Mouse (Mus musculus) adrenal gland, postnatal 25 days (tissue): ENCODE data around the gene Mad2l2. TPM values are rescaled to one million over a fixed set of nuclear protein-coding genes. Genes with fewer than 3 reads are reported as not detected.
"Not testable (repeated sequence)": the region's sequence is repeated elsewhere in the genome, so short reads cannot be mapped to it uniquely, and the experiment has no call there.

Source experiments
- DNase-seq: peaks from one replicate; pipeline ENCODE4 v3.0.0; 2021; ENCODE audit warnings: mixed read lengths
- total RNA-seq: library from RNA; stranded (reverse); gene quantifications from 2 replicates; pipeline ENCODE4 v1.2.3, GENCODE M21; 2021

Gene Mad2l2
- total RNA-seq, 1 experiment from 2014 or later: 20.3 TPM

DNA sequence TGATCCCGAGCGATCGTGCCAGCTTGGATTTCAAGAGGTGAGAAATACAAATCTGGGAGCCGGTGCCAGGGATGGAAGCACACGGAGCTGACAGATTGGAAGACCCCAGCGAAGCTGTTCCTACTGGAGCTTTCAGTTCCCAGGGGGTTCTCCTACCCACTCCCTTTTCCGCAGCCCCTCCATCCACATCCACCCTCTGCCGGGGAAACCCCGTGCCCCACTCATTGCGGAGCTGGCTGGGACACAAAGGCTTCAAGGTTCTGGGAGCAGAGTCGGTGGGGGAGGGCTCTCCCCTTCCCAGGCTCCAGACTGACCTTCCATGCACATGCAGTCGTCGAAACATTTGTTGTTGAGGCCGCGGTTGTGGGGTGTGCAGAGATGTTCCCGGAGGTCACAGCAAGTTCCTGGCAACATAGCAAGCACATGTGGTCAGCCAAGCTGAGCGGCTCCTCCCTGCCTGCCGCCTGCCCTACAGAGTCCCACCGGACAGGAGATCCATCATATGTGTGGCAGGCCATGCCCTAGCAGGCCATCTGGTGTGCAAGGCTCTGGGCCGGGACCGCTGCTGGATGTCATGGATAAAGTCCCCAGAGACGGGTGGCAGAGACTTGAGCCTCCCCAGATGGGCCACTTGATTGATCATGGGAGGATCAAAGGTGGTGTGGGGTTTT is 22.4 kb upstream of the Mad2l2 start:
- no peak for DNase-seq

DNA sequence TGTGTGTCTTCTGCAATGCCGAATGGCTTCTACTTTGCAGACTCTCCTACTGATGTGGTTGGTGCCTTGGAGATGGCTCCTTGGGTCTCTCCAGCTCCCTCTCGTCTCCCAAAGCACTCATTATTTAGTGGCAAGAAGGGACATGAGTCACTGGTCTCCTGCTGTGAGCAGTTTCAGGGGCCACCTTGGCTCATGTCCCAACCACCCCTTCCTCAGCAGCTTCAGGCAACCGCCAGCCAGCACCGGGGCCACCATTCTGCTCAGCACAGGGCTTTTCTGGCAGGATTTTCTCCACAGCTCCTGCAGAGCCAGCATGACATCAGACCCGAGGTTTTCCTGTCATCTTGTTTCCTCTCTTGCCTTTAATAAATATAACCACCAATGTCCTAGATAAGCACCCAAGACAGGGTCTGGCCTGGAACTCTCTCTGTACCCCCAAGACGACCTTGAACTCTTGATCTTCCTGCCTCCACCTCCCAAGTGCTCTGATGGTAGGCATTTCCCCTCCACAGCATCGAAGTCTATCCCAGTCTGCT is 21.6 kb upstream of the Mad2l2 start:
- DNase-seq: no peak

DNA sequence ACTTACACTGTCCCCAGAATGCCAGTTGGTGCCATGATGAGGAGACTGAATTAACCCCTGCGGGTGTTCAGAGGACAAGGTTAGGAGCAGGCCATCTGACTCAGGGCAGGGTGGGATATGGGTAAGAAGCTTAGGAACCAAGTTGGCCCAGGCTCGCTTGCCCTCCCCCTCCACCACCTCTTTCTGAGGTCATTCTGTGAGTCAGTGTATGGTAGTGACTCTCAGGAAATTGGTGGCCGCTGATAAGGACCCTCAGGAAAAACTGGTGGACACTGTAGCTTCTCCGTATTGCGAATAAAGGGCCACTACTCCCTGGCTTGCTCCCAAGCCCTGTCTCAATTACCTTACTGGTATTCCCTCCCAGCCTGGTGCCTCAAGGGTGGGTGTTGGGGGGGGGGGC is 21.0 kb upstream of the Mad2l2 start:
- DNase-seq: no peak

DNA sequence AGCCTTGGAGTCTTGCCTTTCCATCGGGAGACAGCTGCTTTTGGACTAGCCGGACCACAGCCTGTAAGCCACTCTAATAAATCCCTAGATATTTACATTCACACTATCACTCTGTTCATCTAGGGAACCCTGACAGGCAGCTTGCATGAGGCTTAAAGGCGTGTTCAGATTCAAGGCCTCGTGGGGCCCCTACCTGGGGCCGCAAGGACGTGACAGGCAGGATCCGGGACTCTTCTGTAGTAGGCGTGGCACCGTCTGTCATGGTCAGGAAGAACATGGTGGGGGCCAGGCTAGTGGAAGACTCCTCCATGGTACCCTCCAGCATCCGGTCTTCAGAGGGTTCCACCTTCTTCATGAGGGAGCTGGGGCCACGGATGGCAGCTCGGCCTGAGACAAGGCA is 17.7 kb upstream of the Mad2l2 start:
- no peak for DNase-seq

DNA sequence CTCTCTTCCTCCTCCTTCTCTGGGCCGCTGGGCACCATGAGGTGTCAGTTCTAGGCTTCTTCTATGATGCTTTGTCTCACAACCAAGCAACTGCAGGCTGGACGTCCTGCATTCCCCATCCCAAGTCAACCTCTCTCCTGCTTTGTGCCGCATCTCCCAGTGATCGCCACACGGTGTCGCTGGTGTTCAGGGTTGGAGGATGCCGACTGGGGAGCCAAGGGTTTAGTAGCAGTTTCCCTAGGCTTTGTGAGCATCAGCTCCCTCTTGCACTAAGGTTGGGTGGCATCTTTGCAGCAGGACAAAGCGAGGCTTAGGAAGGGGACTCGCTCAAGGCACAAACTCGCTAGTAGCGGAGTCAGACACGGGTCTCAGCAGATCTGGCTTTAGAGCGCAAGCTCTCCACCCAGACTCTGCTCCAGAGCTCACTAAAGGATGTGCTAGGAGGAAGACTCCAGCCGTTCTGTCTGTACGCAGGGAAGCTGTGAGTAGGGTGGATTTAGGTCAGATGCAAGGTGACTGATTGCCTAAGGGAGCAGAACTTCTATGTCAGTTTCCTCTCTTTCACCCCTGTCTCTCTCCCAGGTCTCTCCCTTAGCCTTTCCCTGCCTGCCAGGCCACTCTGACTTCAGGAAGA is 15.3 kb upstream of the Mad2l2 start:
- peak; percentile 86 for DNase-seq

DNA sequence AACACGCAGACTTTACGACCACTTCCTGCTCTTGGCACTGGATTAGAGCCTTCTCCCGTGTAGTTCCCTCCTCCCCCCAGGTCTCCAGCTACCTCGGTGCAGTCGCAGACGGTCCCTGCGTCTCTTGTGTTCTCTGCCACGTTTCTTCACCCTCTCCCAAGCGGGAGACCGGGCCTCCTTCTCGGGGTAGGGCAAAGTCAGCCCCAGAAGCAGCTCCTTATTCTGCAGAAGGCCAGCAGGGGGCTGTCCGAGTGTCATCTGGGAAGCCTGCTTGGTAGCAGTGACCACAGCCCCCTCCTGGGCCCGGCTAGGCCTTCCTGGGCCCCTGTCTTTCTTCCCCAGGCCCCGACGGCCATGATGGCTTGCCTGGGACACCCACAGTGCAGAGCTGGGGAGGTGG is 14.7 kb upstream of the Mad2l2 start:
- DNase-seq: peak; percentile 38

DNA sequence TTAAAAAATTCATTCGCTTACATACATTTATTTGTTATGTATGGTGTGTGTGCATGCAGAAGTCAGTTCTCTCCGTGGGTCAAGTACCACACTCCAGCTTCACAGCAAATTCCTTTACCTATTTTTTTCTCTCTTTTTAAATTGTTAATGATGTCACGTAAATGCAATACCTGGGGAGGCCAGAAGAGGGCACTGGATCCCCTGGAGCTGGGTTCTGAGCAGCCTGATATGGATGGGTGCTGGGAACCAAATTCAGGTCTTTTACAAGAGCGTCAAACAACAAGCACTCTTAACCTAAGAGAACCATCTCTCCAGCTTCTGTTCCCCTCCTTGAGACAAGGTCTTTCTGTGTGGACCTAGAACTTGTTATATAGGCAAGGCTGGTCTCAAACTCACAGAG is 13.5 kb upstream of the Mad2l2 start:
- DNase-seq: no peak

DNA sequence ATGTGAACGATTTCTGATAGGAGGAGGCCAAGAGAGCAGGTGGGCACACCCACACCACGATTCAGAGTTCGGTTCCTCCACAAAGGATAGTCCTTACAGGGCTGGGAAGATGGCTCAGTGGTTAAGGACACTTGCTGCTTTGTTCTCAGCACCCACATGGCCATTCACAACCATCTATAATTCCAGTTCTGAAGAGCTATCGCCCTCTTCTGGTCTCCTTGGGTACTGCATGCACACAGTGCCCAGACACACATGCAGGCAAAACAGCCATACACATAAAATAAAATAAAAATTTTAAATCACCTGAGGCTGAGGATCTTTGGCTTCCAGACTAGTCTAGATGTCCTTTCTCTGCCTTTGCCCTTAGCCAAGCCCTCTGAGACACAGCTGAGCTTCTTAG is 12.8 kb upstream of the Mad2l2 start:
- DNase-seq: no peak

DNA sequence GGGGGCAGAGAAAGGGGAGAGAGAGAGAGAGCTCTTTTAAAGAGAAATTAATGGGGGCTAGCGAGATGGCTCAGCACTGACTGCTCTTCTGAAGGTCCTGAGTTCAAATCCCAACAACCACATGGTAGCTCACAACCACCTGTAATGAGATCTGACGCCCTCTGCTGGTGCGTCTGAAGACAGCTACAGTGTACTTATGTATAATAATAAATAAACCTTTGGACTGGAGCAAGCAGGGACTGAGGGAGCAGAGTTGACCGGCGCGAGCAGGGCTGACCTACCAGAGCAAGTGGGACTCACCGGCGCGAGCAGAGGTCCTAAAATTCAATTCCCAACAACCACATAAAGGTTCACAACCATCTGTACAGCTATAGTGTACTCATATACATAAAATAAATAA is 10.6 kb upstream of the Mad2l2 start:
- DNase-seq: not testable (repeated sequence)

DNA sequence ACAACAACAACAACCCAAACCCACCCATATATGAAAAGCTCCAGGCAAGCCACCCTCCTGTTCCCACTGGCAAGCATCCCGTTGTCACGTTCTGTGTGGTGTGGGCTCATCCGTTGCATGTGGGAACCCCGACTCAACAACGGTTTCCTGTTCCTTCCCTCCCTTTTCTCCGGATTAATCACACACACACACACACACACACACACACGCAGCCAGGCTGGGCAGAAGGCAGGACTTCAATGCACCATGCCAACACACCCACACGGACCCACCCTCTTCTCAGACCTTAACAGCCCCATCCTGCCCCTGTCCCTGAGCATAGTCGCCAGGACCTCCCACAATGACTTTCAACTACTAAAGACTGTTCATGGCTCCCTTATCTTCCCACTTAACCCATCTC is 9.6 kb upstream of the Mad2l2 start:
- DNase-seq: no peak

DNA sequence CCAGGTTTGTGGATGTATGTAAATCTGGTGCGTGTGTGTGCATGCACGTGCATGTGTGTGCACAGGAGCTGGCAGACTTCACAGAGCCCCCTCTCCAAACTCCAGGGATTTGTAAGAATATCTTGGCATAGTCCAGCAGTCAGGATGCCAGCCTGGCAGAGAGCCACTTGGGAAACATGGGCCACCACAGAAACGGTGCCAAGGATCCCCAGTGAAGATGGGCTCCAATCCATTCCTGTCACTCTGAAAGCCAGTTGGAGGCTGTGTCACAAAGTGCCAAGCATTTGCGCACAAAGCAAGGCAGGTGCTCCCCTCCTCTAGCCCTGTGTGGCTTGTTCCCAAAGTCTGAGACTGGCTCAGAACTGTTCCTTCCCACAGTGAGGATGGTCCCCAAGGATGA is 8.8 kb upstream of the Mad2l2 start:
- no peak for DNase-seq

DNA sequence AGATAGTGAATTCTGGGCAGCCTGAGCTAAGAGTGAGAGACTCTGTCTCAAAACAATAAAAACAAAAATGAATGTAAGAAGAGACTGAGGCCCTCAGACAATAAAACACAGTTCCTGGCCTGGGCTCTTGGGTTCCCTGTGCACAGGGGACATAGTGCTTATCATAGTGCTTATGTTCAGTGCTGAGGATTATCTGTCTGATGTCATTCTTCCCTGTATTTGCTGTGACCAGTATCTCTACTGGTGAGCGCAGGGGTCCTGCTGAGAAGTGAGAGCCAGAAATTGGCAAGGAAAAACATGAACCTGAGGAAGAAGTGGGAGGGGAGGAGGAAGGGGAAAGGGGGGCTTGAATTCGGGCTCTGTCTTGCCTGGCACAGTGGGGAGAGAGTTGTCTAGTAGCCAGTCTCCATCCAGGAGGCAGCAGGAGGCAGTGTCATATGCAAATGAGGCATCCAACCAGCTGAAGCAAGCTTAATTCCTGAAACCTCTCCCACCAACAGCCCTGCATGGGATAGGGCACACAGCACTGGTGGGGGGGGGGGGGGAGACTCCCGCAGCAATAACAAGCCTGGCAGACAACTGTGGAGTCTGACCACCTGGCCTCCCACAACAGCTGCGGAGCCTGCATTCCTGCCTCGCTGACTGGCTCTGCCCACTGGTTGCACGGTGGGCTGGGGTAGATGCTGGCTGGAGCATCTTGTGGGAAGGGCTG is 8.0 kb upstream of the Mad2l2 start:
- no peak for DNase-seq

DNA sequence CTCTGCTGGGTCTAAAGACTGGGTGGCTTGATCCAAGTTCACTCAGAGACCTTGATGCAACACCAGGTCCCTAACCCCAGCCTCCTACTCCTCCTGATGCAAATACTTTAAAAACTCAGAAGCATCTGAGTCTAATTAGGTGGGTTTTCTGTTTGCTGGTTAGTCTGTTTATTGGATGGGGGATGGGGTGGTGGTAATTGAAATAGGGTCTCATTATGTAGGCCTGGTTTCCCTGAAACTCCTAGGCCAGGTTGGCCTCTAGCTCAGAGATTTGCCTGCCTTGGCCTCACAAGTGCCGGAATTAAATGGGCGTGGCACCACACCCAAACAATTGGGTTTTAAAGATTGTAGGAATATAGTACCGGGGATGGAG is 7.5 kb upstream of the Mad2l2 start:
- DNase-seq: no peak

DNA sequence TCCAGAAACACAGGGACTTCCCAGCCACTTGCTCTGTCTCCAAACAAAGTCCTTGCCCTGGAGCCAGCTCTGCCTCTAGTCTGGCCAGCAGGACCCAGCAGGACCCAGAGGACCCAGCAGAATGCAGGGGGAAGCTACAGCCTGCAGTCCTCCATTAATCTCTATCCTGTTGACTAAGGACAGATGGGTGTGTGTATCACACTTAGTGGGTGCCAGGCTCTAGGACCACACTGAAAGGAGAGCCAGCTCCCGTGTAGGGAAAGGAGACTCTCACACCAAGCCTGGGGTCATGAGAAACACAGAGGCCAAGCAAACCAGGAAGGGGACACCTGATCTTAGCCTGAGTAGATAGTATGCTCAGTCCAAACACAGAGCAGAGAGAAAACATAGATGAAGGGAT is 1.9 kb upstream of the Mad2l2 start:
- no peak for DNase-seq

DNA sequence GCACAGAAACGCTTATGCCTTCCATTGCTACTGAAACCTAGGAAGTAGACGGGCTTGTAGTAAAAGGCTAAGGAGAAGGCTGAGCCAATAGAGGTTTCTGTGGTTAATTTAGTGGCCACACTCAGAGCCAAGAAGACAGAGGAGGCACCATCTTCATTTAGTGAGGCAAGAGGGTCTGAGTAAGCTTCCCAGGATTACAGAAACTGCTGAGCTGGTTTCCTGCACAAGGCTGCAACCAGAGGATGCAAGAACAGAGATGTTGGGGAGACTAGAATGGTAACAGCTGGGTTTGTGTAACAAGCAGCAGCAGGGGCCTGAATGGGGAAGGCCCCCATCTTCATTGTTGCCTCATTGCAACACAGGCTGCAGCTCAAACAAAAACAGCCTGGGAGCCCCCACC is 1.5 kb upstream of the Mad2l2 start:
- DNase-seq: no peak

DNA sequence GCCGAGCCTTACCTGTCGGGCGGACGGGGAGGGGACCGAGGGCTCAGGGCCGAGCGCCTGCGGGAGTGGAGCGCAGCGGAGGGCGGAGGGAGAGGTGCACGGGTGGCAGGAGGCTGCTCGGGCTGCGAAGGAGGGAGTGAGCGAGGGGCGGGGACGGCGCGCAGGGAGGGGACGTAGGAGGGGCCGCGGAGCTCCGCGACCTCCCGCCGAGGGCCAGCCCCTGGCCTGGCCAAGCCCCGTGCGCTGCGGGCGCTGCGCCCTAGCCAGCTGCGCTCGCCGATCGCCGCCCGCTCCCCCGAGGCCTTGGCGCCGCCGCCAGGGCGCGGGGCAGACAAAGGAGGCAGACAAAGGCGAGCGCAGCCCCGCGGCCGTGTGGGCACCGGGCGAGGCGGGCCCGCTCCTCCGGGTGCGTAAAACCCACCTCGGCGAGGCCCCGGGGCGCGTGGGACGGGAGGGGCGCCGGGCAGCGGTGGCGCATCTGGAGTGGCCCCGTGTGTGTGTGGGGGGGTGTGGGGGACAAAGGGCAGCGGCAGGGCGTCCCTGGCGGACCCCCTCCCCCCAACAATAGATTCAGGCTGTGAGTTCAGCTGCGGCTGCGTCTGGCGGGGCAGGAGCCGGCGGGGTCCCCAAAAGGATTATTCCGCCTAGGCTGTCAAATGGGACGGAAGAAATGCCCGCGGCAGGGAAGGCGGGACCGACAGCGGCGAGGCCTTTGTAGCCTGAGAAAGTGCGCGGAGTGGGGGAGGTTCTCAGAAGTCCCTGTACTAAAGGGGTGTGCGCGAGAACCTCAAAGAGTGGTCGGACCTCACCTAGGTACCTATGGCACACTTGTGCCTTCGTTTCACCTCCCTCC is 603 bp downstream of the Mad2l2 start, which contains the start of gene Draxin:
Gene Draxin, minus strand, starts transcription at position 138 of the 853 bp plus-strand sequence.
- DNase-seq: peak; percentile 67

DNA sequence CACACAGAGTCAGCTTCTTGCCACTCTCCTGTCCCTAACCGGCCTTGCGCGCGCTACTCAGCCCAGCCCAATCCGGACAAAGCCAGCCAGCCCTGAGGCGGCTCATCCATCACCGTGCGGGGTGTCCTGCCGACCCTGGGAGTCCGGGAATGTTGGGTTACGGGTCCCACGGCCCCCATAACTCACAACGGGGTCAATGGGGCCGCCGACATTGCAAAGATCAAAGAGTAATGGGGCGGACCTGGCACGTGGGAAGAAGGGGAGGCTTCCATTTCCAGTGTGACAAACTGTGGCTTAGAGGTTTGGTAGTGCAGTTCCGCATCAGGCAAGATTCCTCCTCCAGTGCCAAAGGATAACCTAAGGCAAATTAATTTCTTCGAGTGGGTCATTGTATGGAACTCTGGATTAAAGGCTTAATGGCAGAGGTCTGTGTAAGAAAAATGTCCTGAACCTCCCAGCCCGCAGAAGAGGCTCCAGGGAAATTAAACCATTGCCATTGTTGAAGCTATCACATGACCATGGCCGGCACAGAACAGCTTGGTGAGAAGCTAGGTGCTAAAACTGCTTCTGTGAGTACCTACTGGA is 1.4 kb downstream of the Mad2l2 start:
- no peak for DNase-seq

DNA sequence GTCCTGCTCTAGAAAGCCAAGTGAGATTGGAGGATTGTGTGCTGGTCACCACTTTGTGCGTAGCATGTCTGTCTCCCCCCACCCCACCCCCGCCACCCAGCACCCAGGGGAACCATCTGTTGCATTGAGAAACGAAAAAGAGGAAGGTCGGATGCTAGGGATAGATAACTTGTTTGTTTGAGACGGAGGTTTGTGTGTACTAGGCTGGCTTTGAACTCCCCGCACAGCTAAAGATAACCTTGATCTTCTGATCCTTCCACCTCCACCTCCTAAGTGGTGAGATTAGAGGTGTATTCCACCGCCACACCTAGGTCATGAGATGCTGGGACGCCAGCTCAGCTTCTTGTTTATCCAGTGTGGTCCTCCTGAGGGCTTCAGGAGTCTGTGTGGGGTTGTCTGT is 4.8 kb downstream of the Mad2l2 start:
- DNase-seq: no peak

DNA sequence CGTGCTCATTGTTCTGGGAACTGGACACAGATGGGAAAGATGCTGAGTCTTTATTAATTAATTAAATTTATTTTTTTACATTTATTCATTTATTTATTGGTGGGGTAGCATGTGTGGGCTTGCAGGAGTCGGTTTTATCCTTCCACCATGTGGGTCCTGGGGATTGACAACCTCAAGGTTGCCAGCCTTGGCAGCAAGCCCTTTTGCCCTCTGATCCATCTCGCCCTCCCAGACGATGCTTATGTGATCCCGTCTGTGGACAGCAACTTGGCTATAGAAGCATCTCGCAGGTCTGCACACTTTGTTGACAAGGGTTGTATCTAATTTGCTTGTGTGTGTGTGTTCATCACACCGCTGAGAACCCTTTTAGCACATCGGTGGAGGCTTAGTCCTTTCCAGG is 7.3 kb downstream of the Mad2l2 start:
- no peak for DNase-seq

DNA sequence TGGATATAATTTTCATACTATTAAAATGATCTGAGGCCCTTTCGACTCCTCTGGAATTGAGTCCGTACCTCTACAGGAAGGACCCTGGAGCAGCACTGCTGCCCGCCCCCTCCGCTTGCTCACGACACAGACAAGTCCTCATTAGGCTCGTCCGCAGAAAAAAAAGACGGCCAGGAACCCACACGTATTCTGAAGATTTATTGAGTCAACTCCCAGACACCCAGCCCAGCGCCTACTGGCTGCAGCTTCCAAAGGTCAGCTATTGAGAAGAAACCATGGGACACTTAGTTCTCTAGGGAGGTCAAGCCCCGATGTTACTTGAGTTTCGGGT is 9.5 kb downstream of the Mad2l2 start:
- DNase-seq: no peak

DNA sequence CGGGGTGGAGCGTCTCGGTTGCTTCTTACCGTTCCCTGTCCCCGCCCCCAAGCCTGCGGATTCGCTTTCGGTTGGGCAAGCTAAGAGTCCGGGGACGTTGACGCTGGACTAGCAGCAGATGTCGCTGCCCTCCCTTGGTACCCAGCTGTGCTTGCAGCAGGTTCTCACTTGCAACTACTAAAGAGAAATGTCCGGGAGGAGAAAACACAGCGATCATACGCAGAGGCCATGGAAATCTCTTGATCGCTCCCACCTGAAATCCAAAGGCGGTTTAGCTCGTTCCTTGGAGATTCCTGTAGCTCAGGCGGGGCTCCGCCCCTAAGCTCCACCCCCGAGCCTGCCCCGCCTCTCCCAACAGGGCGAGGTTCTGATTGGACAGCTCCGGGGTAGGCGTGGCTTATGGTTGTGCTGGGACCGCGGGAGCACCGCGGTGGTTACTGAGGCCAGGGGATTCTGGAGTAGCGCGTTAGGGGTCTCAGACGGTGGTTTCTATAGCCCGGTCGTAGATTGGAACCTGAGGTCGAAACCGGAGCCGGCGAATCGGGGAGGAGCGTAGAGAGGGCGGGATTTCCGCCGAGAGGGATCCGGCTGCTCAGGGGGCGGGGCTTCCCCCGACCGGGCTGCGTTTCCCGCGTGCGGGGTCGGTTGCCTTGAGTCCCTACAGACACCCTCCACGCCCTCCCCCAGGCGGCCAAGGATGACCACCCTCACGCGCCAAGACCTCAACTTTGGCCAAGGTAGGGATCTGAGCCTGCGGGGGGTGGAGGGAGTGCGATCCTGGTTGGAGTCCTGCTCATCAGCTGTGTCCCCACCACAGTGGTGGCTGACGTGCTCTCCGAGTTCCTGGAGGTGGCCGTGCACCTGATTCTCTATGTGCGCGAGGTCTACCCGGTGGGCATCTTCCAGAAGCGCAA is 10.2 kb downstream of the Mad2l2 start:
- DNase-seq: peak; percentile 90
